In the genomic region with DNA sequence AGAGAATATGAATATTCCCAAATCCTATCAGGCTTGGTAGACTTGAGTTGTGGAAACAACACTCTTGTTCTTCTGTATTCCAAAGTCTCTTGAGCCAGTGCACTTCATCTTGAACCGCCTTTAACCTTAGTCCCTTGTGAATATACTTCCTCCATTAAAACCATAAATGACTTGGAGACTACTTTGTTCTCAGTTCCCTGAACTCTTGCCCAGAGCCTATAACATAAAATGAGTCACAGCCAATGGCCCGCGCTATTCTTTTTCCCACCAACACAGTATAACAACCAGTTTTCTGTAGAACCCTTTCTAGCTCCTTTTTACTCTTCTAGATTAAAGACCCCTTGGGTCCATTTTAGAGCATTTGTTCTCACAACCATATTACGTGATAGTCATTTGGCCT, we compare ENCODE assay signal across 22 mouse cellular contexts.
"Had no signal": no experiment of that assay in that cellular context is flagged by ENCODE, and none has a peak within 500 bp of the region (broad histone marks: within the 10 kb centered on the region; RNA-seq: fewer than 3 reads in every experiment).

No protein-coding gene starts in this region.

- DNase-seq: liver, postnatal 0 days; lung, adult 2 months; lung, postnatal 4 days; midbrain, embryonic 14.5 days; retina, postnatal 1 day; right cerebral cortex, adult 18-20 months; right cerebral cortex, postnatal 25 days; right cerebral cortex, postnatal 4 days; thymus, adult 18-20 months; thymus, postnatal 25 days; thymus, postnatal 4 days had no signal

- H3K9ac ChIP-seq: liver, embryonic 15.5 days; liver, postnatal 0 days; lung, embryonic 15.5 days; midbrain, embryonic 12.5 days; neural tube, embryonic 13.5 days; neural tube, embryonic 15.5 days; stomach, embryonic 15.5 days had no signal

- H3K4me1 ChIP-seq: liver, embryonic 15.5 days; lung, embryonic 15.5 days; neural tube, embryonic 13.5 days; neural tube, embryonic 15.5 days; stomach, embryonic 15.5 days had no signal

- H3K27me3 ChIP-seq: liver, embryonic 15.5 days; lung, embryonic 15.5 days; midbrain, embryonic 12.5 days; neural tube, embryonic 13.5 days; neural tube, embryonic 15.5 days; stomach, embryonic 15.5 days had no signal

- H3K4me3 ChIP-seq: liver, embryonic 15.5 days; lung, embryonic 15.5 days; midbrain, embryonic 10.5 days; midbrain, embryonic 12.5 days; myocyte; neural tube, embryonic 13.5 days; neural tube, embryonic 15.5 days; stomach, embryonic 15.5 days had no signal

- ATAC-seq: liver, postnatal 0 days; lung, postnatal 0 days; midbrain, embryonic 16.5 days had no signal

- H3K27ac ChIP-seq: liver, embryonic 15.5 days; lung, embryonic 15.5 days; midbrain, embryonic 10.5 days; midbrain, embryonic 12.5 days; neural tube, embryonic 13.5 days; neural tube, embryonic 15.5 days; stomach, embryonic 15.5 days; stomach, postnatal 0 days had no signal

- H3K36me3 ChIP-seq: liver, embryonic 15.5 days; lung, embryonic 15.5 days; midbrain, embryonic 10.5 days; midbrain, embryonic 12.5 days; neural tube, embryonic 13.5 days; neural tube, embryonic 15.5 days; stomach, embryonic 15.5 days had no signal

- H3K4me2 ChIP-seq: liver, embryonic 15.5 days; lung, embryonic 15.5 days; midbrain, embryonic 12.5 days; neural tube, embryonic 13.5 days; neural tube, embryonic 15.5 days; stomach, embryonic 15.5 days had no signal

- H3K9me3 ChIP-seq: liver, embryonic 15.5 days; lung, embryonic 15.5 days; midbrain, embryonic 10.5 days; midbrain, embryonic 12.5 days; neural tube, embryonic 13.5 days; neural tube, embryonic 15.5 days; stomach, embryonic 15.5 days had no signal
